Comparison of ENCODE assay signal across 8 mouse cellular contexts in genomic region chr3:32508666-32509324, GRCm38 (mm10). TPM values are rescaled to one million over a fixed set of nuclear protein-coding genes. Genes with fewer than 3 reads are reported as not detected.
DNase-seq lines count a peak whose midpoint lies in the region; ATAC-seq lines count a peak whose summit lies in the region.

No protein-coding gene starts in this region.

- WGBS in hindbrain, embryonic 13.5 days = 1% methylated on average over 17 of the region's 17 CpGs

- peaks cover 30% of the 10 kb centered on the region for H3K4me1 ChIP-seq in hindbrain, embryonic 13.5 days (replicated peaks)

- H3K4me3 ChIP-seq in hindbrain, embryonic 13.5 days = peak overlapping the region; percentile 94

- no peaks in the 10 kb centered on the region; the same call in 1 of the 2 replicates for H3K36me3 ChIP-seq in hindbrain, embryonic 13.5 days

- H3K4me2 ChIP-seq in hindbrain, embryonic 13.5 days = peak overlapping the region; percentile 78

- peak; percentile 26; the same call in 1 of the 2 replicates for ATAC-seq in hindbrain, embryonic 13.5 days (ENCODE audit: low FRiP score)

- 0 out of 2 replicates have a peak overlapping the region, but pooled peaks have one; percentile 3 for H3K9ac ChIP-seq in hindbrain, embryonic 13.5 days

- H3K9me3 ChIP-seq in hindbrain, embryonic 13.5 days = no peaks in the 10 kb centered on the region

- H3K27ac ChIP-seq in hindbrain, embryonic 13.5 days = no peak overlapping the region

- H3K27me3 ChIP-seq in hindbrain, embryonic 13.5 days = no peaks in the 10 kb centered on the region

- peak; percentile 85 for DNase-seq in T-cell, adult 2 months (ENCODE audit: low spot score)
- peak; percentile 64 to 77 for DNase-seq in cerebellum, postnatal 25 days
- peak; percentile 43 to 64 for DNase-seq in frontal cortex, postnatal 25 days (ENCODE audit: low spot score in 2 of 2)
- peak; percentile 68 to 75 for DNase-seq in layer of hippocampus, postnatal 14 days (ENCODE audit: low spot score in 2 of 2)
- peak; percentile 87 for DNase-seq in lung, postnatal 10 days
- DNase-seq in retina, embryonic 14.5 days (ENCODE audit: low spot score) = peak; percentile 92
- DNase-seq in thymus, postnatal 4 days = peak; percentile 72

RNA-seq across cellular contexts. Expression of gene Zfp639, which starts 1.3 kb away (rescaled TPM):
- 37.4 and 37.6 TPM in 2 replicates for polyA plus RNA-seq in hindbrain, embryonic 13.5 days (2015; fragmentation: Nextera tagmentation; extraction: Ambion mirVana)
- 10 to 100 TPM; 33.5 to 33.7 TPM for total RNA-seq in layer of hippocampus, postnatal 14 days (2021)

RNA-seq across cellular contexts. Expression of gene Kcnmb3, which starts 16.8 kb away (rescaled TPM):
- 0.26 TPM in 1 of 2 replicates, not detected in the other for polyA plus RNA-seq in hindbrain, embryonic 13.5 days (2015; fragmentation: Nextera tagmentation; extraction: Ambion mirVana)
- under 1 TPM; 0.29 to 0.37 TPM for total RNA-seq in layer of hippocampus, postnatal 14 days (2021)

RNA-seq across cellular contexts. Expression of gene Mfn1, which starts 20.5 kb away (rescaled TPM):
- 39.2 and 43.7 TPM in 2 replicates for polyA plus RNA-seq in hindbrain, embryonic 13.5 days (2015; fragmentation: Nextera tagmentation; extraction: Ambion mirVana)
- total RNA-seq in layer of hippocampus, postnatal 14 days (2021) = 100 to 1,000 TPM in 1 of 2 experiments, 10 to 100 TPM in 1; 96.4 to 130 TPM
